Mouse (Mus musculus): ENCODE measurements around the gene Atm. TPM values are rescaled to one million over a fixed set of nuclear protein-coding genes. Genes with fewer than 3 reads are reported as not detected.

Gene Atm
- 12.9 and 14.0 TPM in 2 replicates for polyA plus RNA-seq (2015; fragmentation: Nextera tagmentation; extraction: Ambion mirVana)

DNA sequence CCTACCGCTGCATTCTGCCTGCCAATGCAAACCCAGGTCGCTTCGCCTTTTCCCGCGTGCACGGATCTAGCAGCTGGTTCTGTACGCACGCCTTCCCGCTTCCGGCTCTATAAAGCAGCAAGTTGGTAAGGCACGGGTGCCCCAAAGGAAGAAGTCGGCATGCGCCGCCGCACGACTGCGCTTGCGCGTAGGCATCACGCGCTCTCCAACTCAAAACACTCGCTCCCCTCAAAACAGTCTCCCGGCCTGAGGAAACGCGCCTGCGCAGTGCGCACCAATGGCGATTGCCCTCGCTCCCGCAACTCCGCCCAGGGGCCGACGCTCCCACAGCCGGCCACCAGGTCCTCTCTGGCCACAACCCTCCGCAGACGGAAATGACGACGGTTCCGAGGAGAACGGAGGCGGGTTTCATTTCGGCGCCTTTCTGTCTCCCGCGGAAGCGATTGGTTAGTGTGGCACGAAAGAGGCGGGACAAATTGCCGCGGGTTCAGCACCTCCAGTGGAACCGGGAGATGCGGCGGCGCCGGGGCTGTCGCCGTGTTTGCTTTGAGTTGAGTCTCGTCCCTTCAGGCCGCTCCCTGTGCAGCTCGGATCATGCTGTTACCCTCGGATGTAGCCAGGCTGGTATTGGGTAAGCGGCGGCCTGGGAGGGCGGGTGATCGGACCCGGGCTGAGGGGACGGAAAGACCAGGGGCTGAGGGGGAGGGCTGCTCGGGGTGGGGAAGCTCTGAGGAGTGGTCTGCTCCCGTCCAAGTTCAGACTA is at the start of gene Atm, which contains the start of gene Npat:
Gene Atm (minus strand): TSS at position 183 of the 763 bp plus-strand sequence.
Gene Npat (plus strand): TSS at position 490 of the 763 bp plus-strand sequence.
- WGBS, result under 1% methylated on average over 69 of the region's 69 CpGs

GRCm38 (mm10) chr9:53581870-53582269 is 45.3 kb upstream of the Atm start:
- no peak for ATAC-seq
- H3K27ac ChIP-seq (ENCODE audit: low read length), result no peak overlapping the region
- H3K4me1 ChIP-seq (replicated peaks; ENCODE audit: control insufficient read depth, insufficient read depth, low read length), result no peaks in the 10 kb centered on the region
- no peaks in the 10 kb centered on the region for H3K9me3 ChIP-seq (ENCODE audit: control insufficient read depth, low read length)
- 86% methylated on average over 4 of the region's 4 CpGs for whole genome bisulfite sequencing
- no peak overlapping the region for H3K4me3 ChIP-seq (replicated peaks; ENCODE audit: low read length)
- H3K9ac ChIP-seq (replicated peaks; ENCODE audit: low read depth, low read length), result no peak overlapping the region
- H3K36me3 ChIP-seq (ENCODE audit: control insufficient read depth, insufficient read depth), result peaks cover 44% of the 10 kb centered on the region
- H3K4me2 ChIP-seq (ENCODE audit: low read length), result no peak overlapping the region
- no peaks in the 10 kb centered on the region for H3K27me3 ChIP-seq (replicated peaks; ENCODE audit: control insufficient read depth, insufficient read depth, low read length)

More for the DNA sequence above, at the start of gene Atm, which contains the start of gene Npat:
- peaks cover 2% of the 10 kb centered on the region; the same call in 1 of the 2 replicates for H3K36me3 ChIP-seq (ENCODE audit: control insufficient read depth, insufficient read depth)
- peaks cover 20% of the 10 kb centered on the region for H3K4me1 ChIP-seq (replicated peaks; ENCODE audit: control insufficient read depth, insufficient read depth, low read length)
- no peaks in the 10 kb centered on the region for H3K9me3 ChIP-seq (ENCODE audit: control insufficient read depth, low read length)
- ATAC-seq, result peak; percentile 99
- no peaks in the 10 kb centered on the region for H3K27me3 ChIP-seq (replicated peaks; ENCODE audit: control insufficient read depth, insufficient read depth, low read length)
- H3K4me3 ChIP-seq (replicated peaks; ENCODE audit: low read length), result peak within 1 kb of the TSS; percentile 87
- peak within 1 kb of the TSS; percentile 91 for H3K27ac ChIP-seq (ENCODE audit: low read length)
- peak within 1 kb of the TSS; percentile 83 for H3K9ac ChIP-seq (replicated peaks; ENCODE audit: low read depth, low read length)
- peak within 1 kb of the TSS; percentile 98 for H3K4me2 ChIP-seq (ENCODE audit: low read length)

DNA sequence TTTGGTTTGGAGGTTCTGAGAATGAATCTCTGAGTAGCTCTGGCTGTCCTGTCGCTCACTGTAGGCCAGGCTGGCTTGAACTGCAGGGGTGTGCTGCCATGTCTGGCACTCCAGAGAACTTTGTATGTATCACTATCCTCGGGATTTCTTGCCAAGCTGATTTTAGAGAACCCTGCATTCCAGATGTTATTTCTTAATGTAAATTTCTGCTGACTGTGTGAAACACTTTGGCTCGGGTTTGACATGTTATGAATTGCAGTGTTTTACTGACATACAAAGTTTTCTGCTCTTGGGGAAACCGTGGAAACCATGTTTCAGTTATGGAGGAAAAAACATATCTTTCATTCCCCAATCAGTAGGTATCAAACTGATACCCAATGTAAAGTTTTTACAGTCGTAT is 39.2 kb upstream of the Atm start:
- Histone ChIP-seq H3K27me3 (replicated peaks; ENCODE audit: control insufficient read depth, insufficient read depth, low read length) (no peaks in the 10 kb centered on the region), H3K4me3 (replicated peaks; ENCODE audit: low read length) (no peak overlapping the region), H3K9ac (replicated peaks; ENCODE audit: low read depth, low read length) (no peak overlapping the region), H3K36me3 (ENCODE audit: control insufficient read depth, insufficient read depth) (peaks cover 20% of the 10 kb centered on the region), H3K9me3 (ENCODE audit: control insufficient read depth, low read length) (no peaks in the 10 kb centered on the region), H3K27ac (ENCODE audit: low read length) (no peak overlapping the region), H3K4me1 (replicated peaks; ENCODE audit: control insufficient read depth, insufficient read depth, low read length) (no peaks in the 10 kb centered on the region), H3K4me2 (ENCODE audit: low read length) (no peak overlapping the region)
- ATAC-seq, result no peak
- 86% methylated on average over 5 of the region's 5 CpGs for WGBS

DNA sequence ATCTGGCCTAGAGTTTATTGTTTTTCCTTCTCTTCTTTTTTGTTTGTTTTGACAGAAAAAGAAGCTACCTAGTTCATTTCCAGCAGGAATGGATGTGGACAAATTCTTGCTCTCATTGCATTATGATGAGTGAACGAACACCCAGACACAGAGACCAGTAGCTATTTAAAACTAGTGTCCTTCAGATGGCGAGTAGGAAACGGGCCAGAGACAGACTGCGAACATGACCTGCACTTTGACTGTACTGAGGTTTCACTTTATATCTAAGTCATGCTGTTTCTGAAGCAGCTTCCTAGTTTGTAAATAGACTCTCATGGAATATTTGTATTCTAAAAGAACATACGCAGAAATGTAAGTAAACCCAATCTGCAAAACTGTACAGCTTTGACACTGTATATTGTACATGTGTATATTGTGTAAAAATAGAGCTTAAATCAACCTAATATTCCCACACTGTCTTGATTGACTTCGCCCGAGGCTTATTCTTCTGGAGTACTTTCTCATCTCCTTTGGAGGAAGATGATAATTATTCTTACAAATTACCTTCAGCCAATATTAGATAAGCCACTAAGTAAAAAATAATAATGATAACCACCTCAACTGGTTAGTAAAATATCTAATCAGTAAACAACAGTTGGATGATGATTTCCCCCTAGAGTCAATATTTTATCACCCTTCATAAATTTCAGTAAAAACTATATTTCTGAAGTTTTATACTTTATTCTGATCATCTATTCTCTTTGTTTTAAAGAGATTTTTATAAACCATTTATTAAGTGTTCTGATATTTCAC is 36.2 kb upstream of the Atm start:
- ATAC-seq, result no peak
- Histone ChIP-seq H3K27ac (ENCODE audit: low read length) (no peak overlapping the region), H3K9ac (replicated peaks; ENCODE audit: low read depth, low read length) (no peak overlapping the region), H3K27me3 (replicated peaks; ENCODE audit: control insufficient read depth, insufficient read depth, low read length) (no peaks in the 10 kb centered on the region), H3K36me3 (ENCODE audit: control insufficient read depth, insufficient read depth) (peaks cover 23% of the 10 kb centered on the region), H3K9me3 (ENCODE audit: control insufficient read depth, low read length) (no peaks in the 10 kb centered on the region), H3K4me1 (replicated peaks; ENCODE audit: control insufficient read depth, insufficient read depth, low read length) (no peaks in the 10 kb centered on the region), H3K4me3 (replicated peaks; ENCODE audit: low read length) (no peak overlapping the region), H3K4me2 (ENCODE audit: low read length) (no peak overlapping the region)
- 97% methylated on average over 7 of the region's 7 CpGs for WGBS

GRCm38 (mm10) chr9:53570662-53571061 is 34.1 kb upstream of the Atm start:
- peaks cover 30% of the 10 kb centered on the region for H3K36me3 ChIP-seq (ENCODE audit: control insufficient read depth, insufficient read depth)
- H3K4me3 ChIP-seq (replicated peaks; ENCODE audit: low read length), result no peak overlapping the region
- no peak overlapping the region for H3K9ac ChIP-seq (replicated peaks; ENCODE audit: low read depth, low read length)
- H3K27ac ChIP-seq (ENCODE audit: low read length), result no peak overlapping the region
- H3K9me3 ChIP-seq (ENCODE audit: control insufficient read depth, low read length), result no peaks in the 10 kb centered on the region
- H3K27me3 ChIP-seq (replicated peaks; ENCODE audit: control insufficient read depth, insufficient read depth, low read length), result no peaks in the 10 kb centered on the region
- H3K4me1 ChIP-seq (replicated peaks; ENCODE audit: control insufficient read depth, insufficient read depth, low read length), result no peaks in the 10 kb centered on the region
- no peak for ATAC-seq
- no peak overlapping the region for H3K4me2 ChIP-seq (ENCODE audit: low read length)
- 68% methylated on average over 6 of the region's 6 CpGs for WGBS

DNA sequence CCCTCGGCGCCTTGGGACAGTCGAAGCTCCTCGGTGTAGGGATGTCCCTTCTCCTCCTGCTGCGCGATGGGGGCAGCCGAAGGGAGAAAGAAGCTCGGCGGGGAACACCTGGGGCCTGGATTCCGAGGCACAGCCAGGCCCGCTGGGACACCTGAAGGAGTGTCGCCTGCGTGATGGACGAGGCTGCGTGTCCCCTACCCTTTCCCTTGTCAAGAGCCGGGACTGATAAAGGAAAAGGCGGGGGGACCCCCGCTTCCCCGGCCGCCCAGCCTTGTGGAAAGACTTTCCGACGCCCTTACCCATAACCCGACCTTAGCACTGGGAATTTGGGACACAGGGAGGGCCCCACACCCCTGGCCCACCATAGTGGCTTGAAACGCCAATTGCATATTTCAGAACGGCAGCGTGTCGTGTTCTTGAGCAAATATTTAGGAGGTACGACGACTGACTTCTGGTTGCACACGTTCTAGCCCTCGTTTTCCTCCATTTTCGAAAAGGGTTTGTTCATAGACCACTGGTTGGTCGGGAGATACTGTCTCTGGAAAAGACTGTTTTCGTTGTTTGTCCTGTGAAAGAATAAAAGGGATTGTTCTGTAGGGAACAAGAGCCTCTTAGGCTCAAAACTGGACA is 911 bp upstream of the Atm start:
- Histone ChIP-seq H3K27me3 (replicated peaks; ENCODE audit: control insufficient read depth, insufficient read depth, low read length) (no peaks in the 10 kb centered on the region), H3K27ac (ENCODE audit: low read length) (peak overlapping the region; percentile 91), H3K4me3 (replicated peaks; ENCODE audit: low read length) (peak overlapping the region; percentile 87), H3K4me2 (ENCODE audit: low read length) (peak overlapping the region; percentile 98), H3K36me3 (ENCODE audit: control insufficient read depth, insufficient read depth) (peaks cover 2% of the 10 kb centered on the region; the same call in 1 of the 2 replicates), H3K9ac (replicated peaks; ENCODE audit: low read depth, low read length) (peak overlapping the region; percentile 83), H3K9me3 (ENCODE audit: control insufficient read depth, low read length) (no peaks in the 10 kb centered on the region), H3K4me1 (replicated peaks; ENCODE audit: control insufficient read depth, insufficient read depth, low read length) (peaks cover 20% of the 10 kb centered on the region)
- no peak for ATAC-seq
- under 1% methylated on average over 31 of the region's 34 CpGs for WGBS

GRCm38 (mm10) chr9:53535416-53536320 is 872 bp downstream of the Atm start:
- Histone ChIP-seq H3K36me3 (ENCODE audit: control insufficient read depth, insufficient read depth) (peaks cover 2% of the 10 kb centered on the region; the same call in 1 of the 2 replicates), H3K27me3 (replicated peaks; ENCODE audit: control insufficient read depth, insufficient read depth, low read length) (no peaks in the 10 kb centered on the region), H3K9me3 (ENCODE audit: control insufficient read depth, low read length) (no peaks in the 10 kb centered on the region), H3K27ac (ENCODE audit: low read length) (peak overlapping the region; percentile 41; the same call in 1 of the 2 replicates), H3K4me1 (replicated peaks; ENCODE audit: control insufficient read depth, insufficient read depth, low read length) (peaks cover 20% of the 10 kb centered on the region), H3K4me2 (ENCODE audit: low read length) (peak overlapping the region; percentile 94), H3K4me3 (replicated peaks; ENCODE audit: low read length) (peak overlapping the region; percentile 87), H3K9ac (replicated peaks; ENCODE audit: low read depth, low read length) (peak overlapping the region; percentile 50)
- 14% methylated on average over 17 of the region's 17 CpGs for WGBS
- ATAC-seq, result no peak

DNA sequence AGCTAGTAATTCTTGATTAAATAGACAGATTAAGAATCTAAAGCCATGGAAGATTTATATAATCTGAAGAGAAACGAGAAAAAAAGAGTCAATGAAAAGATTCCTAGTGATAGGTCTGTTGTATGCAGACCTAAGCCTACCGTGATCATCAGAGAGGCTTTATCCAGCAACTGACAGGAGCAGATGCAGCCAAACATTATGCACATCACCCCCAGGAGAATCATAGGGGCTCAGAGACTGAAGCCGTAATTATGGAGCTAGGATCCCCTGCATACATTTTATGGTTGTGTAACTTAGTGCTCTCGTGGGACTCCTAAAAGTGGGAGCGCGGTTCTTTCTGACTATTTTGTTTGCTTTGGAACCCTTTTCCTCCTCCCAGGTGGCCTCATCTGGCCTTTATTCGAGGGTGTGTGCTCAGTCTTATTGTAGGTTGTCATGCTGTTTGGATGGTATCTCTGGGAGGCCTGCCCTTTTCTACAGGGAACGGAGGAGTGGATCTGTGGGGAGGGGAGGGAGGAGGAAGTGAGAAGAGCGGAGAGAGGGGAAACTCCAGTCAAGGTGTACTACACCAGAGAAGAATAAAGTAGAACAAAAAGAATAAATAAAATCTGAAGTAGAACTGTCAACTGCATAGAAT is 19.0 kb downstream of the Atm start:
- no peak for ATAC-seq
- Histone ChIP-seq H3K4me3 (replicated peaks; ENCODE audit: low read length) (no peak overlapping the region), H3K27ac (ENCODE audit: low read length) (no peak overlapping the region), H3K9me3 (ENCODE audit: control insufficient read depth, low read length) (no peaks in the 10 kb centered on the region), H3K36me3 (ENCODE audit: control insufficient read depth, insufficient read depth) (0 out of 2 replicates have a peak, but pooled peaks cover 2% of the 10 kb centered on the region), H3K4me2 (ENCODE audit: low read length) (no peak overlapping the region), H3K4me1 (replicated peaks; ENCODE audit: control insufficient read depth, insufficient read depth, low read length) (no peaks in the 10 kb centered on the region), H3K27me3 (replicated peaks; ENCODE audit: control insufficient read depth, insufficient read depth, low read length) (no peaks in the 10 kb centered on the region), H3K9ac (replicated peaks; ENCODE audit: low read depth, low read length) (no peak overlapping the region)
- 79% methylated on average over 9 of the region's 9 CpGs for WGBS

Data from forebrain, embryonic 16.5 days (tissue).